Mouse (Mus musculus) lung, adult 2 months (tissue): ENCODE results near the gene Cct5.

ENCODE experiments used
- CTCF ChIP-seq: fragments of 200-500 bp; IDR thresholded peaks from 2 replicates; pipeline ENCODE4 v1.5.1; 2011; ENCODE audit warnings: mild to moderate bottlenecking, low read length, control low read depth; ENCODE audit not compliant: insufficient read depth
- POLR2A ChIP-seq: fragments of 200-500 bp; IDR thresholded peaks from 2 replicates; pipeline ENCODE4 v1.6.1; 2011; ENCODE audit warnings: low read depth, mild to moderate bottlenecking, control low read depth, low read length, borderline replicate concordance; ENCODE audit errors: extremely low read depth

- no peak for TF ChIP-seq POLR2A
- TF ChIP-seq CTCF = no peak
Measured at GRCm38 (mm10) chr15:31636091-31636595, 34.5 kb upstream of the Cct5 start.
